Mouse (Mus musculus) CH12F3 (cell line): ENCODE results near the gene Sec61a2.

Experiments used
- in situ Hi-C: fragments of 300-500 bp; cut with MboI; formaldehyde crosslinking; loops from 2 replicates; pipeline ENCODE4 v1.14.3; 2020; ENCODE audit warnings: low sequenced_read_pairs

Gene Sec61a2

GRCm38 (mm10) chr2:5889412-5889811, 5.8 kb downstream of the Sec61a2 start:
- in situ Hi-C loops: no loop called here

- in situ Hi-C loops: no loop called here
Observed at GRCm38 (mm10) chr2:5888865-5889264, 6.4 kb downstream of the Sec61a2 start.

- in situ Hi-C loops: no loop called here
Observed at GRCm38 (mm10) chr2:5877446-5877845, 17.8 kb downstream of the Sec61a2 start.

- in situ Hi-C loops: no loop called here
Observed at GRCm38 (mm10) chr2:5869746-5870145, 25.5 kb downstream of the Sec61a2 start.

GRCm38 (mm10) chr2:5867681-5868080, 27.6 kb downstream of the Sec61a2 start:
- in situ Hi-C loops: no loop called here

GRCm38 (mm10) chr2:5862834-5863233, 32.4 kb downstream of the Sec61a2 start, which contains the start of gene Gm13199:
Gm13199 (minus strand) TSS chr2:5862934.
- in situ Hi-C loops: no loop called here

- in situ Hi-C loops: no loop called here
Observed at GRCm38 (mm10) chr2:5851866-5852265, 43.4 kb downstream of the Sec61a2 start.

- in situ Hi-C loops: no loop called here
Observed at GRCm38 (mm10) chr2:5851116-5851515, 44.1 kb downstream of the Sec61a2 start.

- in situ Hi-C loops: no loop called here
Observed at GRCm38 (mm10) chr2:5845826-5846225, 49.4 kb downstream of the Sec61a2 start.

GRCm38 (mm10) chr2:5844873-5845631, 50.2 kb downstream of the Sec61a2 start, which contains the start of the genes Nudt5 and Cdc123:
Nudt5 (plus strand) TSS chr2:5845019.
Cdc123 (minus strand) TSS chr2:5845164.
- in situ Hi-C loops: no loop called here

- in situ Hi-C loops: no loop called here
Observed at GRCm38 (mm10) chr2:5844181-5844872, 50.9 kb downstream of the Sec61a2 start.

GRCm38 (mm10) chr2:5840815-5841214, 54.4 kb downstream of the Sec61a2 start:
- in situ Hi-C loops: no loop called here

- in situ Hi-C loops: no loop called here
Observed at GRCm38 (mm10) chr2:5825265-5825913, 69.8 kb downstream of the Sec61a2 start.

- in situ Hi-C loops: loop anchor here (25.0 kb wide), 2 partner anchors 362 to 737 kb away; no protein-coding TSS in a partner anchor
Observed at GRCm38 (mm10) chr2:5824685-5825084, 70.5 kb downstream of the Sec61a2 start.

GRCm38 (mm10) chr2:5824213-5824612, 71.0 kb downstream of the Sec61a2 start:
- in situ Hi-C loops: loop anchor here (25.0 kb wide), 2 partner anchors 362 to 737 kb away; no protein-coding TSS in a partner anchor

GRCm38 (mm10) chr2:5822449-5822848, 72.8 kb downstream of the Sec61a2 start:
- in situ Hi-C loops: loop anchor here (25.0 kb wide), 2 partner anchors 360 to 735 kb away; no protein-coding TSS in a partner anchor

GRCm38 (mm10) chr2:5821264-5821663, 74.0 kb downstream of the Sec61a2 start:
- in situ Hi-C loops: loop anchor here (25.0 kb wide), 2 partner anchors 359 to 734 kb away; no protein-coding TSS in a partner anchor
